Mouse (Mus musculus) liver, embryonic 12.5 days (tissue): Measurements from ENCODE around the gene Tbc1d22a. TPM values are rescaled to one million over a fixed set of nuclear protein-coding genes. Genes with fewer than 3 reads are reported as not detected.
"Not testable (repeated sequence)": the region's sequence is repeated elsewhere in the genome, so short reads cannot be mapped to it uniquely, and the experiment has no call there.

Experiments
- ATAC-seq: fragments of 200-750 bp; cut with Nextera tagmentation; 2 replicates; pipeline ENCODE4 v1.8.0; 2017; ENCODE audit warnings: moderate number of reproducible peaks, mild to moderate bottlenecking, moderate library complexity
- H3K27ac ChIP-seq: fragments of 300-500 bp; sonication (generic); 2 replicates; pipeline ENCODE4 v1.5.1; 2016; ENCODE audit warnings: mild to moderate bottlenecking
- H3K27me3 ChIP-seq: fragments of 300-500 bp; sonication (generic); replicated peaks from 2 replicates; pipeline ENCODE4 v1.6.1; 2016; ENCODE audit warnings: mild to moderate bottlenecking, moderate library complexity
- H3K36me3 ChIP-seq: fragments of 300-500 bp; sonication (generic); 2 replicates; pipeline ENCODE4 v1.6.1; 2016; ENCODE audit warnings: mild to moderate bottlenecking, moderate library complexity
- H3K4me1 ChIP-seq: fragments of 300-500 bp; sonication (generic); 2 replicates; pipeline ENCODE4 v1.6.1; 2016
- H3K4me2 ChIP-seq: fragments of 300-500 bp; sonication (generic); 2 replicates; pipeline ENCODE4 v1.6.1; 2016; ENCODE audit warnings: mild to moderate bottlenecking, moderate library complexity
- H3K4me3 ChIP-seq: fragments of 300-500 bp; sonication (generic); 2 replicates; pipeline ENCODE4 v1.5.1; 2016; ENCODE audit warnings: mild to moderate bottlenecking, moderate library complexity
- H3K9ac ChIP-seq: fragments of 300-500 bp; sonication (generic); 2 replicates; pipeline ENCODE4 v1.6.1; 2016; ENCODE audit warnings: mild to moderate bottlenecking, moderate library complexity
- H3K9me3 ChIP-seq: fragments of 300-500 bp; sonication (generic); replicated peaks from 2 replicates; pipeline ENCODE4 v1.6.1; 2016; ENCODE audit warnings: mild to moderate bottlenecking, moderate library complexity
- WGBS: fragments of 180-500 bp; shearing (Covaris S2); methylation state at CpG from one replicate; pipeline ENCODE4 v1.1.7; 2016; ENCODE audit not compliant: insufficient replicate concordance; 5-methylcytosine and 5-hydroxymethylcytosine counted together
- polyA plus RNA-seq: library from polyadenylated mRNA; unstranded; fragments of >200 nt; fragmentation: Nextera tagmentation; extraction: Ambion mirVana; gene quantifications from 2 replicates; pipeline ENCODE4 v1.2.1, GENCODE M21; 2016

The Tbc1d22a gene
- polyA plus RNA-seq, 1 experiment from 2014 or later, result 9.2 TPM

GRCm38 (mm10) chr15:86183484-86183883, 30.8 kb upstream of the Tbc1d22a start:
- no peak overlapping the region for H3K9ac ChIP-seq
- H3K4me2 ChIP-seq, result no peak overlapping the region
- H3K9me3 ChIP-seq, result no peaks in the 10 kb centered on the region
- no peak for ATAC-seq
- H3K4me3 ChIP-seq, result no peak overlapping the region
- H3K27me3 ChIP-seq, result peaks cover 48% of the 10 kb centered on the region
- WGBS, result 79% methylated on average over 8 of the region's 8 CpGs
- peaks cover 45% of the 10 kb centered on the region for H3K4me1 ChIP-seq
- H3K27ac ChIP-seq, result no peak overlapping the region
- no peaks in the 10 kb centered on the region for H3K36me3 ChIP-seq

GRCm38 (mm10) chr15:86184071-86184470, 30.2 kb upstream of the Tbc1d22a start:
- ATAC-seq, result no peak
- WGBS, result 43% methylated on average over 5 of the region's 5 CpGs
- Histone ChIP-seq H3K27ac (no peak overlapping the region), H3K9me3 (no peaks in the 10 kb centered on the region), H3K27me3 (peaks cover 48% of the 10 kb centered on the region), H3K4me3 (no peak overlapping the region), H3K4me1 (peaks cover 45% of the 10 kb centered on the region), H3K9ac (no peak overlapping the region), H3K36me3 (no peaks in the 10 kb centered on the region), H3K4me2 (peak overlapping the region; percentile 93)

GRCm38 (mm10) chr15:86184851-86185688, 29.2 kb upstream of the Tbc1d22a start:
- WGBS, result under 1% methylated on average over 70 of the region's 70 CpGs
- peaks cover 42% of the 10 kb centered on the region for H3K4me1 ChIP-seq
- peak overlapping the region; percentile 93 for H3K4me2 ChIP-seq
- H3K27ac ChIP-seq, result peak overlapping the region; percentile 60
- no peak; the same call in 1 of the 2 replicates for ATAC-seq
- no peaks in the 10 kb centered on the region for H3K9me3 ChIP-seq
- peak overlapping the region; percentile 67 for H3K4me3 ChIP-seq
- H3K27me3 ChIP-seq, result peaks cover 48% of the 10 kb centered on the region
- peak overlapping the region; percentile 72 for H3K9ac ChIP-seq
- no peaks in the 10 kb centered on the region for H3K36me3 ChIP-seq

- ATAC-seq, result peak; percentile 50
- H3K27me3 ChIP-seq, result peaks cover 48% of the 10 kb centered on the region
- H3K27ac ChIP-seq, result peak within 1 kb of the TSS; percentile 60
- H3K9ac ChIP-seq, result peak within 1 kb of the TSS; percentile 72
- H3K36me3 ChIP-seq, result no peaks in the 10 kb centered on the region
- H3K4me1 ChIP-seq, result peaks cover 40% of the 10 kb centered on the region
- peak within 1 kb of the TSS; percentile 67 for H3K4me3 ChIP-seq
- peak within 1 kb of the TSS; percentile 93 for H3K4me2 ChIP-seq
- no peaks in the 10 kb centered on the region for H3K9me3 ChIP-seq
- WGBS, result 2% methylated on average over 43 of the region's 43 CpGs
Measured at GRCm38 (mm10) chr15:86185689-86186569, 28.3 kb upstream of the Tbc1d22a start, which contains the start of gene Cerk. Gene Cerk (minus strand): TSS chr15:86186141.

GRCm38 (mm10) chr15:86186686-86187085, 27.6 kb upstream of the Tbc1d22a start:
- peaks cover 36% of the 10 kb centered on the region for H3K4me1 ChIP-seq
- H3K4me2 ChIP-seq, result no peak overlapping the region
- no peak overlapping the region for H3K9ac ChIP-seq
- no peak for ATAC-seq
- no peaks in the 10 kb centered on the region for H3K36me3 ChIP-seq
- WGBS, result 49% methylated on average over 3 of the region's 3 CpGs
- H3K4me3 ChIP-seq, result no peak overlapping the region
- H3K27me3 ChIP-seq, result peaks cover 48% of the 10 kb centered on the region
- no peaks in the 10 kb centered on the region for H3K9me3 ChIP-seq
- H3K27ac ChIP-seq, result no peak overlapping the region

GRCm38 (mm10) chr15:86188186-86188585, 26.1 kb upstream of the Tbc1d22a start:
- ATAC-seq, result no peak
- H3K36me3 ChIP-seq, result no peaks in the 10 kb centered on the region
- H3K27ac ChIP-seq, result no peak overlapping the region
- peaks cover 23% of the 10 kb centered on the region for H3K4me1 ChIP-seq
- WGBS, result 80% methylated on average over 5 of the region's 5 CpGs
- H3K9me3 ChIP-seq, result no peaks in the 10 kb centered on the region
- peaks cover 46% of the 10 kb centered on the region for H3K27me3 ChIP-seq
- no peak overlapping the region for H3K4me3 ChIP-seq
- no peak overlapping the region for H3K4me2 ChIP-seq
- no peak overlapping the region for H3K9ac ChIP-seq

- Histone ChIP-seq H3K4me3 (no peak overlapping the region), H3K4me2 (no peak overlapping the region), H3K4me1 (peaks cover 23% of the 10 kb centered on the region), H3K9me3 (no peaks in the 10 kb centered on the region), H3K9ac (no peak overlapping the region), H3K27ac (no peak overlapping the region), H3K36me3 (no peaks in the 10 kb centered on the region), H3K27me3 (peaks cover 41% of the 10 kb centered on the region)
- WGBS, result 39% methylated on average over 10 of the region's 10 CpGs
- ATAC-seq, result no peak
Measured at GRCm38 (mm10) chr15:86188746-86189470, 25.4 kb upstream of the Tbc1d22a start.

GRCm38 (mm10) chr15:86190387-86190786, 23.9 kb upstream of the Tbc1d22a start:
- H3K4me2 ChIP-seq, result no peak overlapping the region
- no peaks in the 10 kb centered on the region for H3K9me3 ChIP-seq
- peaks cover 26% of the 10 kb centered on the region for H3K27me3 ChIP-seq
- 51% methylated on average over 3 of the region's 3 CpGs for whole genome bisulfite sequencing
- H3K36me3 ChIP-seq, result no peaks in the 10 kb centered on the region
- no peak overlapping the region for H3K9ac ChIP-seq
- H3K27ac ChIP-seq, result no peak overlapping the region
- peaks cover 14% of the 10 kb centered on the region for H3K4me1 ChIP-seq
- no peak for ATAC-seq
- H3K4me3 ChIP-seq, result no peak overlapping the region

GRCm38 (mm10) chr15:86191505-86191904, 22.8 kb upstream of the Tbc1d22a start:
- 28% methylated on average over 1 of the region's 1 CpGs for WGBS
- no peak overlapping the region for H3K27ac ChIP-seq

GRCm38 (mm10) chr15:86191933-86192332, 22.3 kb upstream of the Tbc1d22a start:
- H3K27me3 ChIP-seq, result peaks cover 11% of the 10 kb centered on the region; the same call in 1 of the 2 replicates
- no peak overlapping the region for H3K9ac ChIP-seq
- H3K4me1 ChIP-seq, result no peaks in the 10 kb centered on the region
- H3K36me3 ChIP-seq, result no peaks in the 10 kb centered on the region
- ATAC-seq, result no peak
- 51% methylated on average over 3 of the region's 3 CpGs for whole genome bisulfite sequencing
- no peak overlapping the region for H3K4me3 ChIP-seq
- H3K9me3 ChIP-seq, result no peaks in the 10 kb centered on the region
- no peak overlapping the region for H3K27ac ChIP-seq
- H3K4me2 ChIP-seq, result no peak overlapping the region

More at GRCm38 (mm10) chr15:86191505-86191904, 22.8 kb upstream of the Tbc1d22a start:
- no peak for ATAC-seq
- Histone ChIP-seq H3K9ac (no peak overlapping the region), H3K4me2 (no peak overlapping the region), H3K27me3 (peaks cover 15% of the 10 kb centered on the region; the same call in 1 of the 2 replicates), H3K9me3 (no peaks in the 10 kb centered on the region), H3K36me3 (no peaks in the 10 kb centered on the region), H3K4me1 (peaks cover 3% of the 10 kb centered on the region; the same call in 1 of the 2 replicates), H3K4me3 (no peak overlapping the region)

GRCm38 (mm10) chr15:86194676-86195453, 19.4 kb upstream of the Tbc1d22a start:
- ATAC-seq, result peak; percentile 98
- H3K9ac ChIP-seq, H3K36me3 ChIP-seq, H3K27me3 ChIP-seq, H3K9me3 ChIP-seq, H3K27ac ChIP-seq, H3K4me3 ChIP-seq, H3K4me1 ChIP-seq, H3K4me2 ChIP-seq: not testable (repeated sequence)
- 66% methylated on average over 55 of the region's 55 CpGs for WGBS
